Mouse (Mus musculus) cerebellum, adult 2 months (tissue): ENCODE data around the gene Prg2. TPM values are rescaled to one million over a fixed set of nuclear protein-coding genes. Genes with fewer than 3 reads are reported as not detected.

Experiments used
- DNase-seq, 2 experiments: peaks; one replicate each; pipeline ENCODE4 v3.0.0; 2021
- H3K27ac ChIP-seq: fragments of 200-500 bp; 2 replicates; pipeline ENCODE4 v1.5.1; 2012; ENCODE audit warnings: low read length, control low read depth, inconsistent platforms; ENCODE audit not compliant: insufficient read depth
- H3K27me3 ChIP-seq: fragments of 200-500 bp; 2 replicates; pipeline ENCODE4 v1.6.1; 2012; ENCODE audit warnings: inconsistent platforms, mild to moderate bottlenecking, low read length, moderate library complexity; ENCODE audit not compliant: control insufficient read depth, insufficient read depth
- H3K4me1 ChIP-seq: fragments of 200-500 bp; 2 replicates; pipeline ENCODE4 v1.6.1; 2011; ENCODE audit warnings: low read length; ENCODE audit not compliant: control insufficient read depth, insufficient read depth
- H3K4me3 ChIP-seq: fragments of 200-500 bp; replicated peaks from 2 replicates; pipeline ENCODE3; 2011; ENCODE audit warnings: mild to moderate bottlenecking, low read depth, low read length, control low read depth; ENCODE audit not compliant: insufficient read depth
- CTCF ChIP-seq: fragments of 200-500 bp; IDR thresholded peaks from 2 replicates; pipeline ENCODE4 v1.5.1; 2011; ENCODE audit warnings: low read depth, mild to moderate bottlenecking, control low read depth, low read length, moderate library complexity, borderline replicate concordance; ENCODE audit not compliant: insufficient read depth
- POLR2A ChIP-seq: fragments of 200-500 bp; IDR thresholded peaks from 2 replicates; pipeline ENCODE4 v1.6.1; 2011; ENCODE audit warnings: low read length, control low read depth, borderline replicate concordance; ENCODE audit not compliant: insufficient read depth
- WGBS: fragments of 180-500 bp; shearing (Covaris S2); methylation state at CpG from one replicate; pipeline ENCODE4 v1.1.7; 2018; 5-methylcytosine and 5-hydroxymethylcytosine counted together
- polyA plus RNA-seq: library from polyadenylated mRNA; depleted of rRNA; stranded (reverse); fragments of >200 nt; gene quantifications from 2 replicates; pipeline ENCODE4 v1.2.3, GENCODE M21; 2012

Gene Prg2
- polyA plus RNA-seq, 1 experiment: 0.23 TPM

GRCm38 (mm10) chr2:84964111-84964801 lies 16.0 kb upstream of the Prg2 start:
- no peak for DNase-seq
- no peak overlapping the region for H3K27ac ChIP-seq
- no peak for TF ChIP-seq POLR2A
- no peak for TF ChIP-seq CTCF
- no peaks in the 10 kb centered on the region for H3K4me1 ChIP-seq
- no peaks in the 10 kb centered on the region for H3K27me3 ChIP-seq
- no peak overlapping the region for H3K4me3 ChIP-seq
- WGBS: 82% methylated on average over 7 of the region's 7 CpGs

- no peak overlapping the region for H3K4me3 ChIP-seq
These were observed 12.8 kb upstream of the Prg2 start for GRCm38 (mm10) chr2:84967318-84967991.

GRCm38 (mm10) chr2:84975580-84975979 lies 4.7 kb upstream of the Prg2 start:
- WGBS: 98% methylated on average over 2 of the region's 2 CpGs
- H3K27me3 ChIP-seq: no peaks in the 10 kb centered on the region
- H3K27ac ChIP-seq: no peak overlapping the region
- H3K4me1 ChIP-seq: no peaks in the 10 kb centered on the region
- no peak overlapping the region for H3K4me3 ChIP-seq
- no peak for DNase-seq
- TF ChIP-seq CTCF (no peak), POLR2A (no peak)

More at GRCm38 (mm10) chr2:84967318-84967991, 12.8 kb upstream of the Prg2 start:
- H3K27me3 ChIP-seq: no peaks in the 10 kb centered on the region
- no peaks in the 10 kb centered on the region for H3K4me1 ChIP-seq
- WGBS: 85% methylated on average over 5 of the region's 5 CpGs
- TF ChIP-seq CTCF (no peak), POLR2A (no peak)
- no peak for DNase-seq
- H3K27ac ChIP-seq: no peak overlapping the region

GRCm38 (mm10) chr2:84987930-84988329 lies 7.7 kb downstream of the Prg2 start, which contains the start of gene Prg3:
Prg3 (plus strand) TSS chr2:84988215.
- no peak for DNase-seq
- no peak within 1 kb of the TSS for H3K27ac ChIP-seq
- H3K4me3 ChIP-seq: no peak within 1 kb of the TSS
- H3K27me3 ChIP-seq: no peaks in the 10 kb centered on the region
- no peaks in the 10 kb centered on the region for H3K4me1 ChIP-seq
- WGBS: 77% methylated on average over 1 of the region's 1 CpGs
- TF ChIP-seq CTCF: no peak
- TF ChIP-seq POLR2A: no peak

- H3K4me3 ChIP-seq: no peak overlapping the region
- no peak overlapping the region for H3K27ac ChIP-seq
- no peak for DNase-seq
- H3K4me1 ChIP-seq: no peaks in the 10 kb centered on the region
- TF ChIP-seq CTCF (no peak), POLR2A (no peak)
- no peaks in the 10 kb centered on the region for H3K27me3 ChIP-seq
- WGBS: 97% methylated on average over 2 of the region's 2 CpGs
These were observed 16.1 kb downstream of the Prg2 start for GRCm38 (mm10) chr2:84996376-84996775.

- DNase-seq: no peak
- H3K4me3 ChIP-seq: no peak overlapping the region
- H3K4me1 ChIP-seq: no peaks in the 10 kb centered on the region
- no peak overlapping the region for H3K27ac ChIP-seq
- no peaks in the 10 kb centered on the region for H3K27me3 ChIP-seq
- WGBS: 48% methylated on average over 3 of the region's 3 CpGs
- TF ChIP-seq POLR2A: no peak
- no peak for TF ChIP-seq CTCF
These were observed 19.4 kb downstream of the Prg2 start for GRCm38 (mm10) chr2:84999486-85000181.

- DNase-seq: no peak
- 51% methylated on average over 13 of the region's 13 CpGs for WGBS
These were observed 21.2 kb downstream of the Prg2 start for GRCm38 (mm10) chr2:85001497-85001896.

More at GRCm38 (mm10) chr2:85001497-85001896, 21.2 kb downstream of the Prg2 start:
- Histone ChIP-seq H3K27me3 (no peaks in the 10 kb centered on the region), H3K4me1 (no peaks in the 10 kb centered on the region), H3K27ac (no peak overlapping the region), H3K4me3 (no peak overlapping the region)
- no peak for TF ChIP-seq POLR2A
- no peak for TF ChIP-seq CTCF
